Mouse (Mus musculus) urinary bladder, postnatal 4 days (tissue): ENCODE results near the gene Pou4f1.

Experiments used
- DNase-seq, 2 experiments: peaks; one replicate each; pipeline ENCODE4 v3.0.0; 2021 to 2022; ENCODE audit warnings: low spot score in 2 of 2

The Pou4f1 gene

DNA sequence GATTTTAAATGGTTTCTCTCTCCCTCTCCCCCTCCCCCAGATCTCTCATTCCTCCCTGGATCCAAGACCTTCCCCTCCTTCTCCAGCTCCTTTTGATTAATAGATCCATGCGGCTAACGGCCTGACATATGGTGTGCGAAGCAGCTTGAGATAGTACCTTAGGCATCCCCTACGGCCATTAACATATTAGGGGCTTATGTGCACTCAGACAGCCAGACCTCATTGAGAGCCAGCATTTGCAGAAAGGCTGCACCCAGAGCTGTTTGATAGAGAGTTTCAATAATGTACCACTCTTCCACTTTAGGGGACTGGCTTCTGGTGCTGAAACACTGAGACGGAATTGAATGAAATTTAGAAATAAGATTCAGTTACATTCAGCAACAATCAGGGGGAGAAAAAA is 10.8 kb downstream of the Pou4f1 start:
- no peak for DNase-seq

DNA sequence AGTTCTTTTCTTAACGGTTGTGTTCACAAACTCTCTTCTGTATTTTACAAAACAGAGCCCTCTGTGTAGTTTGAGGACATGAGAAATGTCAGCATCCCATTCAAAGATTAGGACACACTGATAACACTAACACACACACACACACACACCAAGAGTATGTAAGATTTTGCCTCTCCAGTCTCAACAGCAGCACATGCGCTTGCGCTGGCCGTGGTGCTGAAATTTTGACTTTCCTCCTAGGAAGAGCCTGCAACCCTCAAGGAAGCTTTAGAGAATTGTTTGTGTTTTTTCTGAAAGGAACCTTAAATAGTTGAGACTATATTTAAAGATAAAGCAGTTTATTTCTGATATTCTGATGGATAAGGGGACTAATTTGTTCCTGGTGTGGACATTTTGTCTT is 14.0 kb downstream of the Pou4f1 start:
- DNase-seq = peak; percentile 30 to 74

DNA sequence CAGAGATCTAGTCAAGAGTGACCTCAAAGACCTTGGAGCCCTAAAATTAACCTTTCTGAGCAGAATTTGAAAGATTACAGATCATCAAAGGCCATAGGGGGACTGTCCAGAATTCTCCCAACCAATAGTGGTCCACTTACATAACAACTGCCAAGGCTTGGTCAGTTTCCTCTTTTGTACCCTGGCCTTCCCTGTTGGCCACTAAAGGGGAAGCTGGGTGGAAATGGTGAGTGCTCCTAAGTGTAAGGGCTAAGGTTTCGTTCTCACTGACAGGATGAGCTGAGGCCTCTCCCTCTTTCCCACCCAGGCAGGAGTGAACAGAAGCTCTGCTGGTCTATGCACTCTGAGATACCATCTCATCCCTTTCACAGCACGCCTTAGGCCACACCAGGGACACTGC is 33.5 kb downstream of the Pou4f1 start:
- DNase-seq = no peak

DNA sequence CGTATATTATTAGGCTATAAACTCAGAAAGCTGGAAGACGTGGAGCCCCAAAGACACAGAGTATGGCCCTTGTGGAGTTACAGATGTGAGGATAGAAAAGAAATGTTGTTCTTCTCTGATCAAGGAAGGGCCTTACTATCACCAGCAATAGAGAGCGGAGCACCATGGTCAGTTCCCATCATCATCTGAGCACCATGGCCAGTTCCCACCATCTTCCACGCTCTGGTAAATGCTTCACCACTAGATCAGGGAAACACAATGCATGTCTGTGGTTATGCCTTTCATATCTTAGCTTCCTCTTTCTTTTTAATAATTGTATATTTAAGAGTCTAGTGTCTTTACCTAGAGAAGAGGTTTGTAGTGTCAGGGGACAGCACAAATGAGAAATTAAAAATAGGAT is 37.0 kb downstream of the Pou4f1 start:
- DNase-seq = no peak

DNA sequence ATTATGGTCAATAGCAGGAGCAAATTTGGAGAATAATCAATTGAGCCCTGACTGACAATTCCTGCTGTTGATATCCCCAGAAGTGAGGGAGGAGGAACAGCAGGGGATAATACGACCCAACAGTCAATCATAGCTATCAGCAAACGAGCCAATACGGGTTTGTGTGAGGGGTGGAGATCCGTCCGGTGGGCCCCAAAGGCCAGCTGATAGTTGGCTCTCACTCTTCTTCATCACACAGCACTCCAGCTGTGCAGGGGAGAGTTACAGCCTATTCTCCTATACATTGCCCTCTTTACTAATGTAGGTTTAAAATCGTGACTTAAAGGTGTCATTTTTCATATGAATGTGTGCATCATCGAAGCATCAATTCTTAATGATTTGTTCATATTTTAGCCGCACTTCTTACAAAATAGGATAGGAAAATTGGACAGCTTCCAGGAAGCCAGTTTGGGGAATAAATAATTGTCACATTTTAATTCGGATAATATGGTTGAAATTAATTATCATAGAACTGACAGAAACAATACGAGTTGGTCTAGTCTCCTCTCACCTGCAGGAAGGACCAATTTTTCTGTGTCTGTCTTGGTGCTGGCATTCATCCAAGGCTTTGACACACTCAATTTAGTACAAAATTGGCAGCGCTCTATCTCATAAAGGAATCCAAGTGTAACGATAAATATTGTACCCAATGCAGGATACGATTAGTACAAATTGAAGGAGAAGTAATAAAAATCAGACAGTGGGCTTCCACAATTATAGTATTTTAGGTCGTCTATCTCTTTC is 43.9 kb downstream of the Pou4f1 start:
- DNase-seq = no peak
